Mouse (Mus musculus) lung, postnatal 0 days (tissue): ENCODE data around the gene Srrm2.

Experiments
- CTCF ChIP-seq: IDR thresholded peaks from 2 replicates; pipeline ENCODE4 v1.5.1; 2016; ENCODE audit warnings: antibody characterized with exemption, mild to moderate bottlenecking
- EP300 ChIP-seq: IDR thresholded peaks from 2 replicates; pipeline ENCODE4 v1.6.1; 2016; ENCODE audit warnings: antibody characterized with exemption, mild to moderate bottlenecking, control low read depth

- TF ChIP-seq CTCF (no peak), EP300 (no peak)
Measured at GRCm38 (mm10) chr17:23803366-23804041, 13.2 kb downstream of the Srrm2 start.
